ENCODE assay signal across 9 mouse cellular contexts in genomic region chr10:39624837-39625625, GRCm38 (mm10). TPM values are rescaled to one million over a fixed set of nuclear protein-coding genes. Genes with fewer than 3 reads are reported as not detected.
DNase-seq lines count a peak whose midpoint lies in the region; ATAC-seq lines count a peak whose summit lies in the region.
"Had no signal": no experiment of that assay in that cellular context is flagged by ENCODE, and none has a peak within 500 bp of the region (broad histone marks: within the 10 kb centered on the region; RNA-seq: fewer than 3 reads in every experiment).

No protein-coding gene starts in this region.

- peak overlapping the region; percentile 70; the same call in 1 of the 2 replicates for H3K27ac ChIP-seq in embryonic facial prominence, embryonic 12.5 days
- H3K27ac ChIP-seq in forebrain, embryonic 13.5 days, result no peak overlapping the region; the same call in 1 of the 2 replicates

- no peak overlapping the region; the same call in 1 of the 2 replicates for H3K4me2 ChIP-seq in embryonic facial prominence, embryonic 12.5 days (replicated peaks)
- H3K4me2 ChIP-seq in forebrain, embryonic 13.5 days, result no peak overlapping the region

- H3K9me3 ChIP-seq in embryonic facial prominence, embryonic 12.5 days, result no peaks in the 10 kb centered on the region
- H3K9me3 ChIP-seq in forebrain, embryonic 13.5 days (replicated peaks), result no peaks in the 10 kb centered on the region

- no peak overlapping the region for H3K4me3 ChIP-seq in embryonic facial prominence, embryonic 12.5 days
- H3K4me3 ChIP-seq in forebrain, embryonic 13.5 days, result no peak overlapping the region

- peak; percentile 52 for DNase-seq in kidney, adult 11 months
- no peak for DNase-seq in kidney, adult 18-20 months
- DNase-seq in kidney, postnatal 10 days, result peak; percentile 47
- DNase-seq in lung, postnatal 36 days, result peak; percentile 67
- no peak for DNase-seq in layer of hippocampus, adult 11-12 months (ENCODE audit: low spot score)
- no peak for DNase-seq in layer of hippocampus, postnatal 14 days (ENCODE audit: low spot score in 2 of 2)
- DNase-seq: layer of hippocampus, postnatal 36 days had no signal

- 49% methylated on average over 12 of the region's 12 CpGs for WGBS in embryonic facial prominence, embryonic 12.5 days
- 50% methylated on average over 12 of the region's 12 CpGs for WGBS in forebrain, embryonic 13.5 days

- no peak overlapping the region for H3K9ac ChIP-seq in embryonic facial prominence, embryonic 12.5 days
- no peak overlapping the region for H3K9ac ChIP-seq in forebrain, embryonic 13.5 days

- H3K36me3 ChIP-seq in embryonic facial prominence, embryonic 12.5 days, result peaks cover 13% of the 10 kb centered on the region; the same call in 1 of the 2 replicates
- peaks cover 15% of the 10 kb centered on the region for H3K36me3 ChIP-seq in forebrain, embryonic 13.5 days (ENCODE audit: poor library complexity, severe bottlenecking)

- H3K27me3 ChIP-seq in embryonic facial prominence, embryonic 12.5 days, result no peaks in the 10 kb centered on the region
- H3K27me3 ChIP-seq in forebrain, embryonic 13.5 days, result no peaks in the 10 kb centered on the region

- H3K4me1 ChIP-seq in embryonic facial prominence, embryonic 12.5 days, result peaks cover 38% of the 10 kb centered on the region
- peaks cover 28% of the 10 kb centered on the region for H3K4me1 ChIP-seq in forebrain, embryonic 13.5 days

- no peak for ATAC-seq in embryonic facial prominence, embryonic 12.5 days (ENCODE audit: insufficient number of reproducible peaks, insufficient read depth, low FRiP score, low TSS enrichment)
- no peak for ATAC-seq in forebrain, embryonic 13.5 days

RNA-seq across cellular contexts. Expression of gene Traf3ip2, which starts 12.3 kb away (rescaled TPM):
- 11.4 and 12.4 TPM in 2 replicates for polyA plus RNA-seq in embryonic facial prominence, embryonic 12.5 days (2016; fragmentation: Nextera tagmentation; extraction: Ambion mirVana)
- 1 to 10 TPM; 3.6 to 4.3 TPM for total RNA-seq in layer of hippocampus, postnatal 14 days (2021)
- 3.6 and 4.6 TPM in 2 replicates for polyA plus RNA-seq in forebrain, embryonic 13.5 days (2015; fragmentation: Nextera tagmentation; extraction: Ambion mirVana)

Comparison
In these comparisons a context has a peak if more than half of its experiments do, and no peak if none do; other contexts are left out.
1. DNase-seq: peak in kidney, adult 11 months (single experiment), kidney, postnatal 10 days (single experiment) and lung, postnatal 36 days (single experiment); none in kidney, adult 18-20 months (single experiment), layer of hippocampus, adult 11-12 months (single experiment) and layer of hippocampus, postnatal 14 days (0 of 2).